Mouse (Mus musculus): Measurements from ENCODE around the gene Kcnj14. TPM values are rescaled to one million over a fixed set of nuclear protein-coding genes. Genes with fewer than 3 reads are reported as not detected.

The Kcnj14 gene
- polyA plus RNA-seq, 1 experiment from 2014 or later, result 1.2 TPM

- Histone ChIP-seq H3K36me3 (ENCODE audit: control insufficient read depth, insufficient read depth, low read length) (no peaks in the 10 kb centered on the region; the same call in 1 of the 2 replicates), H3K9me3 (ENCODE audit: control insufficient read depth, low read length) (no peaks in the 10 kb centered on the region), H3K27me3 (replicated peaks; ENCODE audit: control insufficient read depth, insufficient read depth, low read length) (no peaks in the 10 kb centered on the region; the same call in 1 of the 2 replicates), H3K4me3 (ENCODE audit: low read length) (no peak overlapping the region), H3K4me1 (ENCODE audit: control insufficient read depth, insufficient read depth, low read depth, low read length) (peaks cover 22% of the 10 kb centered on the region), H3K9ac (ENCODE audit: low read depth, low read length) (no peak overlapping the region), H3K27ac (ENCODE audit: low read depth, low read length) (no peak overlapping the region), H3K4me2 (ENCODE audit: low read length) (no peak overlapping the region)
- 60% methylated on average over 3 of the region's 3 CpGs for WGBS
- ATAC-seq, result no peak
These were observed 39.9 kb upstream of the Kcnj14 start for GRCm38 (mm10) chr7:45864435-45864834.

DNA sequence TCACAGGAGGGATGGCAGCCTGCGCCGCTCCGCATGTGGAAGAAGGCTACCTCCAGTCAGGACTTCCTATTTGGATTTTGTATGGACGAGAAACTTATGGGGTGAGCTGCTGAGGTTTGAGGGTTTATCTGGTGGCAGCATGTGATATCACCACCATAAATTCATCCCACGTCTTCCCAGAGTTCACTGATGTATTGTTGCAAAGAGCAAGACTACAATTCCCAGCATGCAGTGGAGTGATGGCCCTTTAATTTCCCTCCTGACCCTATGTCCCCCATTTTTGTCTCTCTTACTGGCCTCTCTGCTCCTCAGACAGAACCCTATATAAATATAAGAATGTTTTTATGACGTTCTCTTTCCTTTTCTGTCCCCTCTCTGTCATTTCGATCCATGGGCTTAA, 38.2 kb upstream of the Kcnj14 start:
- H3K4me1 ChIP-seq (ENCODE audit: control insufficient read depth, insufficient read depth, low read depth, low read length), result peaks cover 12% of the 10 kb centered on the region
- H3K36me3 ChIP-seq (ENCODE audit: control insufficient read depth, insufficient read depth, low read length), result no peaks in the 10 kb centered on the region; the same call in 1 of the 2 replicates
- H3K27ac ChIP-seq (ENCODE audit: low read depth, low read length), result no peak overlapping the region
- no peak overlapping the region for H3K4me3 ChIP-seq (ENCODE audit: low read length)
- 87% methylated on average over 7 of the region's 7 CpGs for WGBS
- H3K27me3 ChIP-seq (replicated peaks; ENCODE audit: control insufficient read depth, insufficient read depth, low read length), result peaks cover 8% of the 10 kb centered on the region
- H3K9ac ChIP-seq (ENCODE audit: low read depth, low read length), result no peak overlapping the region
- no peak overlapping the region for H3K4me2 ChIP-seq (ENCODE audit: low read length)
- no peak for ATAC-seq
- H3K9me3 ChIP-seq (ENCODE audit: control insufficient read depth, low read length), result no peaks in the 10 kb centered on the region

GRCm38 (mm10) chr7:45859008-45859407, 34.4 kb upstream of the Kcnj14 start:
- peaks cover 8% of the 10 kb centered on the region for H3K4me1 ChIP-seq (ENCODE audit: control insufficient read depth, insufficient read depth, low read depth, low read length)
- no peak overlapping the region for H3K4me2 ChIP-seq (ENCODE audit: low read length)
- H3K9ac ChIP-seq (ENCODE audit: low read depth, low read length), result no peak overlapping the region
- ATAC-seq, result no peak
- peaks cover 17% of the 10 kb centered on the region for H3K27me3 ChIP-seq (replicated peaks; ENCODE audit: control insufficient read depth, insufficient read depth, low read length)
- H3K36me3 ChIP-seq (ENCODE audit: control insufficient read depth, insufficient read depth, low read length), result no peaks in the 10 kb centered on the region; the same call in 1 of the 2 replicates
- no peak overlapping the region for H3K4me3 ChIP-seq (ENCODE audit: low read length)
- WGBS, result 71% methylated on average over 4 of the region's 4 CpGs
- no peak overlapping the region for H3K27ac ChIP-seq (ENCODE audit: low read depth, low read length)
- no peaks in the 10 kb centered on the region for H3K9me3 ChIP-seq (ENCODE audit: control insufficient read depth, low read length)

- 6% methylated on average over 30 of the region's 30 CpGs for WGBS
- no peaks in the 10 kb centered on the region; the same call in 1 of the 2 replicates for H3K36me3 ChIP-seq (ENCODE audit: control insufficient read depth, insufficient read depth, low read length)
- H3K4me3 ChIP-seq (ENCODE audit: low read length), result peak overlapping the region; percentile 29
- peaks cover 17% of the 10 kb centered on the region for H3K27me3 ChIP-seq (replicated peaks; ENCODE audit: control insufficient read depth, insufficient read depth, low read length)
- ATAC-seq, result peak; percentile 46; the same call in 1 of the 2 replicates
- no peak overlapping the region for H3K27ac ChIP-seq (ENCODE audit: low read depth, low read length)
- no peaks in the 10 kb centered on the region for H3K9me3 ChIP-seq (ENCODE audit: control insufficient read depth, low read length)
- H3K4me2 ChIP-seq (ENCODE audit: low read length), result peak overlapping the region; percentile 52
- H3K4me1 ChIP-seq (ENCODE audit: control insufficient read depth, insufficient read depth, low read depth, low read length), result peaks cover 8% of the 10 kb centered on the region
- H3K9ac ChIP-seq (ENCODE audit: low read depth, low read length), result peak overlapping the region; percentile 15; the same call in 1 of the 2 replicates
These were observed 32.6 kb upstream of the Kcnj14 start for GRCm38 (mm10) chr7:45856950-45857901.

GRCm38 (mm10) chr7:45853089-45853488, 28.5 kb upstream of the Kcnj14 start:
- H3K27ac ChIP-seq (ENCODE audit: low read depth, low read length), result no peak overlapping the region
- H3K4me3 ChIP-seq (ENCODE audit: low read length), result no peak overlapping the region
- no peak overlapping the region for H3K4me2 ChIP-seq (ENCODE audit: low read length)
- peaks cover 8% of the 10 kb centered on the region for H3K4me1 ChIP-seq (ENCODE audit: control insufficient read depth, insufficient read depth, low read depth, low read length)
- H3K9me3 ChIP-seq (ENCODE audit: control insufficient read depth, low read length), result no peaks in the 10 kb centered on the region
- no peaks in the 10 kb centered on the region; the same call in 1 of the 2 replicates for H3K36me3 ChIP-seq (ENCODE audit: control insufficient read depth, insufficient read depth, low read length)
- no peak overlapping the region for H3K9ac ChIP-seq (ENCODE audit: low read depth, low read length)
- H3K27me3 ChIP-seq (replicated peaks; ENCODE audit: control insufficient read depth, insufficient read depth, low read length), result peaks cover 9% of the 10 kb centered on the region
- ATAC-seq, result no peak
- WGBS, result 84% methylated on average over 12 of the region's 12 CpGs

GRCm38 (mm10) chr7:45850661-45851060, 26.1 kb upstream of the Kcnj14 start:
- Histone ChIP-seq H3K9ac (ENCODE audit: low read depth, low read length) (no peak overlapping the region), H3K9me3 (ENCODE audit: control insufficient read depth, low read length) (no peaks in the 10 kb centered on the region), H3K36me3 (ENCODE audit: control insufficient read depth, insufficient read depth, low read length) (no peaks in the 10 kb centered on the region; the same call in 1 of the 2 replicates), H3K4me1 (ENCODE audit: control insufficient read depth, insufficient read depth, low read depth, low read length) (no peaks in the 10 kb centered on the region), H3K4me2 (ENCODE audit: low read length) (no peak overlapping the region), H3K27ac (ENCODE audit: low read depth, low read length) (no peak overlapping the region), H3K27me3 (replicated peaks; ENCODE audit: control insufficient read depth, insufficient read depth, low read length) (no peaks in the 10 kb centered on the region; the same call in 1 of the 2 replicates), H3K4me3 (ENCODE audit: low read length) (no peak overlapping the region)
- ATAC-seq, result no peak
- 70% methylated on average over 3 of the region's 3 CpGs for WGBS

DNA sequence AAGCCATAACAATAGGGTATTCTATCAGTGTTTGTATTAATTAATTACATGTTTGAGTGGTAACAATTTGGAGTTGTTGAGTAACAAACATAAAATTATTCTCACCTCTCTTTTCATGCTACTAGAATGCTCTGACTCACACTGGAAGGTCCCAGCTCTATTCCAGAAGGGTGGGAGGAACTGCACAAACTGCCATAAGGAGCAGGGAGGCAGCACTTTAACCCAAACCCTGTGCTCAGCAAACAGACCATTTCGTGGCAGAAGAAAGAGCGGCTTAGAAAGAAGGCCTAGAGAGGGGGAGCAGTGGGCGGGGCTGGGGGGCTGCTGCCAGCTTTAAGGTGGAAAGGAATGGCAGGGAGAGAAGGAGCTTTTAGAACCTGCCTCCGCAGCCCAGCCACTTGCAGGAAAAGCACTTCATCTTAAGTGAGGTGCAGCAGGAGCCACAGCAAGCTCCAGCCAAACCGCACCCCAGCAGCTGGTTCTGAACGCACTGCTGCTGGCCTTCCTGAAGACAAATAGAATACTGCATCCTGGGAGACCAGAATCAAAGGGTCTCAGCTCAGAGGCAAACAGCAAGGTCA, 24.0 kb upstream of the Kcnj14 start:
- 13% methylated on average over 6 of the region's 6 CpGs for WGBS
- no peaks in the 10 kb centered on the region; the same call in 1 of the 2 replicates for H3K36me3 ChIP-seq (ENCODE audit: control insufficient read depth, insufficient read depth, low read length)
- peak overlapping the region; percentile 17; the same call in 1 of the 2 replicates for H3K9ac ChIP-seq (ENCODE audit: low read depth, low read length)
- no peaks in the 10 kb centered on the region for H3K9me3 ChIP-seq (ENCODE audit: control insufficient read depth, low read length)
- no peak for ATAC-seq
- no peaks in the 10 kb centered on the region; the same call in 1 of the 2 replicates for H3K27me3 ChIP-seq (replicated peaks; ENCODE audit: control insufficient read depth, insufficient read depth, low read length)
- H3K27ac ChIP-seq (ENCODE audit: low read depth, low read length), result no peak overlapping the region
- no peak overlapping the region for H3K4me3 ChIP-seq (ENCODE audit: low read length)
- H3K4me1 ChIP-seq (ENCODE audit: control insufficient read depth, insufficient read depth, low read depth, low read length), result no peaks in the 10 kb centered on the region
- H3K4me2 ChIP-seq (ENCODE audit: low read length), result no peak overlapping the region

DNA sequence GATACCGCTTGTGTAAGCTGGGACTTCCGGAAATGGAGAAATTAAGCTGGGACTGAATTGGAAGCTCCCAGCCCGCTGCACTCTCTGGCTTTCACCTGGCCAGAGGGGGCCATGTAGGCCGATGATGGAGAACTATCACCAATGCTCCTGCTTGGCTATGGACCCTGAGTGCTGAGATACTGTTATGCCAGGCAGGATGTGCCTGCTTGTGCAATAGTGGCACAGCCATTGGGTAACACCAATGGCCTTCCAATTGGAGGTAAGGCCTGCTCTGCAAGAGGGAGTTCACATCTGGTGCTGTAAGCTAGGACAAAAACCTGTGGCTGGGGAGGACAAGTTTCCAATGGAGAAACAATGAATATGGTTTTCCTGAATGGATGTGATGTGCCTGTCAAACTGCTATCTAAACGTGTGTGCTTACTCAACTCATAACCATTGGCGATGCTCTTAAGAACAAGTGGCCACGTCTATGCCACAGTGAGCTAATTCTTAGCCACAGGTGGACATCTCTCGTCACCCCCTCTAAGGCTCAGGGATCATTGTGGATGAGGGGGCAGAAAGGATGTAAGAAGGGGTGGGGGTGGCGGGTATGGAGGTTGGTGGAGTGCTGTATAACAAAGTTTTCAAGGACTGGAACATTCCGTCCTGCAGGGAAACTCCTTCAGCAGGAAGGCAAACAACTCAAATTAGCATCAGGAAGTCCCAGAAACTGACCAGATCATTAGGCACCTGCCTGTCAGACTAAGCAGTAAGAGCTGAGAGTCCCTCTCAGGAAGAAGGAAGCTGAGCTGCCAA, 18.6 kb upstream of the Kcnj14 start:
- no peaks in the 10 kb centered on the region for H3K4me1 ChIP-seq (ENCODE audit: control insufficient read depth, insufficient read depth, low read depth, low read length)
- no peak for ATAC-seq

More for the DNA sequence above, 18.6 kb upstream of the Kcnj14 start:
- Histone ChIP-seq H3K27ac (ENCODE audit: low read depth, low read length) (no peak overlapping the region), H3K4me2 (ENCODE audit: low read length) (no peak overlapping the region), H3K27me3 (replicated peaks; ENCODE audit: control insufficient read depth, insufficient read depth, low read length) (no peaks in the 10 kb centered on the region), H3K36me3 (ENCODE audit: control insufficient read depth, insufficient read depth, low read length) (peaks cover 4% of the 10 kb centered on the region; the same call in 1 of the 2 replicates), H3K9ac (ENCODE audit: low read depth, low read length) (no peak overlapping the region), H3K4me3 (ENCODE audit: low read length) (no peak overlapping the region), H3K9me3 (ENCODE audit: control insufficient read depth, low read length) (no peaks in the 10 kb centered on the region)
- WGBS, result 91% methylated on average over 10 of the region's 10 CpGs

Measured in hindbrain, embryonic 16.5 days (tissue).